Mouse (Mus musculus): ENCODE measurements around the gene Clic1. TPM values are rescaled to one million over a fixed set of nuclear protein-coding genes. Genes with fewer than 3 reads are reported as not detected.
"Not testable (repeated sequence)": the region's sequence is repeated elsewhere in the genome, so short reads cannot be mapped to it uniquely, and the experiment has no call there.

Gene Clic1
- total RNA-seq, 2 experiments from 2014 or later: 9.9 to 11.6 TPM

- intact Hi-C loops (cut with DNase I): no loop called here
- DNase-seq (ENCODE audit: low spot score in 2 of 2): no peak
Observed at GRCm38 (mm10) chr17:35018171-35018570, 31.6 kb upstream of the Clic1 start.

GRCm38 (mm10) chr17:35019894-35020293 lies 29.9 kb upstream of the Clic1 start:
- intact Hi-C loops (cut with DNase I): no loop called here

DNA sequence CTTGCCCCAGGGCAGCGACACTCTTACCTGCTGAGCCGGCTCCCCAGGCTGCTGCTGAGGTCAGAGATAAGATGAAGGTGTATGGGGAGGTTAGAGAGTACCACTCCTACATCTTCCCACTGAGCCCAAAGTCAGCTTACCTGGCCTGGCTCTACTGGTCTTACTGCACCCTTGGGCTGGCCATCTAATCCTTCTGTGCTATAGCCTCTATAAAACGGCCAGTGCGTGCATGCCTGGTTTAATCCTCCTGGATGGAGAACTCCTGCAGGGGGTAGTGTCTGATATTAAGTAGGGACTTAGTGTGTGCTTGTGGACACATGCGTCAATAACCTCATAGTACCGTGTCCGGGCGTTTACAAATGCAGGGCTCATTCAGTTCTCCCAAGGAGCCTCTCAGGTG lies 29.2 kb upstream of the Clic1 start:
- DNase-seq (ENCODE audit: low spot score in 2 of 2): no peak
- intact Hi-C loops (cut with DNase I): no loop called here

More at GRCm38 (mm10) chr17:35019894-35020293, 29.9 kb upstream of the Clic1 start:
- DNase-seq (ENCODE audit: low spot score in 2 of 2): no peak

- peak; percentile 75 to 83 for DNase-seq (ENCODE audit: low spot score in 2 of 2)
- intact Hi-C loops (cut with DNase I): loop anchor here (1.0 kb wide), 2 partner anchors 38 to 85 kb away; partner anchors contain the start of gene Ddah2
Observed at GRCm38 (mm10) chr17:35021163-35021808, 28.5 kb upstream of the Clic1 start.

DNA sequence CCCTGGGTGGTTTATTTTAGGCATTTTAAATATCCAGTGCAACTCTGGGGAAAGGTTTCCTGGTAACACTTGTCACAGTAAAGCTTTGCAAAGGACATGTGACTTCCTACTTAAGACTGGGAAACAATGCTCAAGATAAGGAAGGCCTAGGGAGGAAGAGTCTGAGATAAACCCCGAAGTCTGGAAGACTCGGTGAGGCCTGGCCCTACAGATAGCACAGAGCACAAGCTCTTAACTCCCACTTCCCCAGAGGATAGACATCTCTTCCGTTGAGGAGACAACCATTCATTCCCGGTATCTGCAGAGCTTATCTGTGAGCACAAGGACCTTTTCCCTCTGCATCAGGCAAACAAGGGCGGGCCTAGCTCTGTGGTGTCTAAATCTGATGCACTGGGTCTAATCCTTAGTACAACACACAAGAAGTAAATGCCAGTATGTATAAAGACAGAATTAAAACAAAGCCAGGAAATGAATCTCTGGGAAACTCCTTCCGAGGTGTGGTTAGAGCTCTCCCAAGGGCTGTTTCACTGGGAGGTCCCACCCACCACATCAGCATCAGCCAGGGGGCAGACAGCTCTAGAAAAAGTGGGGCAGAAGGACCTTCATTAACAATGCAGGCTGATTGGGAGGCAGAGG lies 27.8 kb upstream of the Clic1 start:
- intact Hi-C loops (cut with DNase I): loop anchor here (1.0 kb wide), 2 partner anchors 37 to 84 kb away; partner anchors contain the start of gene Ddah2
- no peak for DNase-seq (ENCODE audit: low spot score in 2 of 2)

GRCm38 (mm10) chr17:35022541-35023060 lies 27.2 kb upstream of the Clic1 start:
- no peak for DNase-seq (ENCODE audit: low spot score in 2 of 2)
- intact Hi-C loops (cut with DNase I): no loop called here

DNA sequence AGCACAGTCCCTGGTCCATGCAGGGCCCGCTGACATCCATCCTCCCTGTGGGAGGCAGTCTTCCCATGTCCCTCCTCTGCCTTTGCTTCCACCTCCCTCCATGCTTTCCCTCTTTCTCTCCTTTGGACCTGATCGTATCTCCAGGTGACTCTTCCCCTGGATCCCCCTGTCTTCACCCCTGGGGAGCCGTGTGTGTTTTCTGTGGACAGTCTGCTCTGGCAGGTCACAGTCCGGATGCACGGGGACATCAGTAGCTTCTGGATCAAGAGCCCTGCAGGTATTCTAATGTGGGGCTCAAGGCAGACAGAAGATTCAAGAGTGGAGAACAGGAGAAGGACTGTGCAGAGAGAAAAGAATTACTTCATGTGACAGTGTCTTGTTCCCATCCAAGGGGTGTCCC lies 26.5 kb upstream of the Clic1 start:
- DNase-seq (ENCODE audit: low spot score in 2 of 2): no peak
- intact Hi-C loops (cut with DNase I): no loop called here

GRCm38 (mm10) chr17:35023756-35024155 lies 26.0 kb upstream of the Clic1 start:
- intact Hi-C loops (cut with DNase I): no loop called here
- DNase-seq (ENCODE audit: low spot score in 2 of 2): no peak

DNA sequence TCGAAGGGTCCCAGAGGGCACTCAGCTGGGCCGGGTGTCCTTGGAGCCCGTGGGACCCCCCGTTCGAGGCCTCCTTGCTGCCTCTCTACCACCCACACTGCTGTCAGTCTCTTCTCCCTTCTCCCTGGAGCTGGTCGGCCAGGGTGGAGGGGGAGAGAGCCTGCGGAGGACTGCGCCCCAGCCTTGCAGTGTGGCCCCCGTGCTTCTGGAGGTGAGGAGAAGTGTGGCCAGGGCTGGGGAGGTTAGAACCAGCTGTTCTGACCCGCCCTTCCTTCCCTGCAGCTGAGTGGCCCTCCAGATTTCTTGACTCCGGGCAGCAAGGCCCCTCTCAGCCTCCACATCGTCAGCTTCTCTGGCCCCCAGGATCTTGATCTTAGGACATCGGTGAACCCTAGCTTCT lies 25.5 kb upstream of the Clic1 start:
- DNase-seq (ENCODE audit: low spot score in 2 of 2): no peak
- intact Hi-C loops (cut with DNase I): no loop called here

DNA sequence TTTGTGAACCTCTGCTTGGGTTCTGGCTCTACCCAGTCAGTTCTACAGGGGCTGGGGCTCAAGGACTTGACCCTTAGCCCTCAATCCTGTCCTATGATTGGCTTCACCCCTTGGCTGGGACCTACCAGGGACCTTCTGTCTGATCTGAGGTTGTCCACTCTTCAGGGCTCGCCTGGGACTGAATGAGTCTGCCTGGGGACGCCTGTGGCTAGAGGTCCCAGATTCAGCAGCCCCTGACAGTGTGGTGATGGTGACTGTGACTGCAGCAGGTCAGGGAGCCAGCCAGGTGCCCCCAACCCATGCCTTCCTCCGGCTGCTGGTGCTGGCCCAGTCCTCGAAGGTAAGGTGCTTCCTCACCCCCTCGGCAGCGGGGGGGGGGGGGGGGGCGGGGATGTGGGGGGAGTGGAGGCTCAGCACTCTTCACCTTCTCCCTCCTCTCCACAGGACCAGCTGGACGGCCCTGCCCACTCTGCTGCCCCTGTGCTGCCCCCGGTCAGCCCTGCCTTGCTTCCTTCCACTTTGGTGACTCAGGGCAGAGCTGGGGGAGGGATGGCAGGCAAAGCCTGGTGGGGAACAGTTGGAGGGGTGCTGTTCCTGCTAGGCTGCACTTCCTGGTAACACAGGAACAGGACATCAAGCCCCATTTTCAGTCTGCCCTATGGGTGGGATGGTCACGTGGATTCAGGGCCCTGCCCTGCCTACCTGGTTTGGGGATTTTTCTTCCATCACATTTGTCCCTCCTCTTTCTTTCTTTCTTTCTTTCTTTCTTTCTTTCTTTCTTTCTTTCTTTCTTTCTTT lies 24.9 kb upstream of the Clic1 start:
- DNase-seq (ENCODE audit: low spot score in 2 of 2): no peak
- intact Hi-C loops (cut with DNase I): no loop called here

- intact Hi-C loops (cut with DNase I): no loop called here
- no peak for DNase-seq (ENCODE audit: low spot score in 2 of 2)
Observed at GRCm38 (mm10) chr17:35026206-35026605, 23.6 kb upstream of the Clic1 start.

- intact Hi-C loops (cut with DNase I): no loop called here
- DNase-seq (ENCODE audit: low spot score in 2 of 2): peak in 1 of 2 experiments; percentile 43
Observed at GRCm38 (mm10) chr17:35027277-35028068, 22.3 kb upstream of the Clic1 start, which contains the start of gene Sapcd1. Gene Sapcd1 (minus strand): TSS chr17:35028016.

DNA sequence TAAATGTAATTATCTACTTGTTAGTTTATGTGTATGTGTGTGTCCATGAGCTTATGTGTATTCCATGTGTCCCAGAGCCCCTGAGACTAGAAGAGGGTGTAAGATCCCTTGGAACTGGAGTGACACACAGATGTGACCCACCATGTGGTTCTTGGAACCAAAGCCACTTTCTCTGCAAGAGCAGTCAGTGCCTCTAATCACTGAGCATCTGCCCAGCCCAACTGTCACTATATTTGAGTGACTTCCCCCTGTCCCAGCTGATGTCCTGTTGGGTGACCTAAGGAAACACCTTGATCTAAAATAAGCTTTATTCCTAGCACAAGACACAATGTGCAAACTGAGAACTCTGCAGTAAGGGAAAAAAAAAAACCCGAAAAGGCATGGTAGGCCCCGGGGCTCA lies 21.5 kb upstream of the Clic1 start:
- intact Hi-C loops (cut with DNase I): no loop called here
- no peak for DNase-seq (ENCODE audit: low spot score in 2 of 2)

DNA sequence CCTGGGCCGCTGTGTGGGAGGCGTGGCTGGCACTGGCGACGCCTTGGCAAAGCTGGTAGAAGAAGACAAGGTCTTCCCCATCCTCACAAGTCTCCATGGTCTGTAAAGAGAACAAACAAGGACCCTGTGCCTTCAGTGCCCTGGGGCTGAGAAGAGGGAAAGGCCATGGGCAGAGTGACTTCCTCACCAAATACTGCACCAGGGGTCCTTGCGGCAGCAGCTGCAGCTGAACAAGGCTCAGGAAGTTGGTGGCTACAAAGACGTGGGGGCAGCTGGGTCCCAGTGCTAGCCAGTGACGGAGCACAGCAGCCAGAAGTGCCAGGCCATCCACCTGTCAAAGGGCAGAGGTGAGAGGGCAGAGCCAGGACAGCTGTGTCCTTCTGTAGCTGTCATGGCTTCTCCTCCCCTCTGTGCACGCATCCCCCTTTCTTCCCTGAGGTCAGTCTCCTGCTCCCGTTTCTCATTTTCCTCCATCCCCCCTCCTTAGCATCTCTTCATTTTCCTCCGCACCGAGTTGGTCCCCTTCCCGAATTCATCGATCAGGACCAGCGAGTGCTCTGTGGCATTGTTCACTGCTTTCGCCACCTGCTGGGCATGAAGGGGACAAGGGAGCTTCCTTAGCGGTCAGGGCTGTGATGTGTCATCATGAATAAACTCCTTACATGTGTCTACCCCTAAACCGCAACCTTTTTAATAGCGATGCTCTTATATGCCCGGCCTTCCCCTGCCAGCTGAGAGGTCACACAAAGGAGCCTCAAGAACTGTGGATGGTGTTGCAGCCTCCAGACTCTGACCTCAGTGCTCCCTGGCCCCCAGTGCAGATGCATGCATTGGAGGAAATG lies 19.9 kb upstream of the Clic1 start:
- no peak for DNase-seq (ENCODE audit: low spot score in 2 of 2)
- intact Hi-C loops (cut with DNase I): no loop called here

DNA sequence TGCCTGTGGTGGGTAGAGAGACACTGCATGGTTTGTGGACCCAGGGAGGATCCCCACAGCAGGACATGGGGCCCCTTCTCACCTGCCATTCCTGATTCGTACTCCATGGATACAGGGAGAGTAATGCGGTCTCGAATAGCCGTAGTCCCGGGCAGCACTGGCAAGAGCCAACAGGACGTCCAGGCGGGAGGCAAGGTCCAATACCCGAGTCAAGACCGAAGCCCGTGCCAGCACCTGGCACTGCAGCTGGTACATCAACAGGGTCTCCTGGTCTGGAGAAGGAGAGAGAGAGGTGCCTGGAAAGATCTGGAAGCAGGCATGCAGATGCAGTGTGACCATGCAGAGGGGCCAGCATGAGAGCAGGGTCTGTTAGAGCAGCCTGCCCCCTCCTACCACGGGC lies 18.5 kb upstream of the Clic1 start:
- no peak for DNase-seq (ENCODE audit: low spot score in 2 of 2)
- intact Hi-C loops (cut with DNase I): no loop called here

DNA sequence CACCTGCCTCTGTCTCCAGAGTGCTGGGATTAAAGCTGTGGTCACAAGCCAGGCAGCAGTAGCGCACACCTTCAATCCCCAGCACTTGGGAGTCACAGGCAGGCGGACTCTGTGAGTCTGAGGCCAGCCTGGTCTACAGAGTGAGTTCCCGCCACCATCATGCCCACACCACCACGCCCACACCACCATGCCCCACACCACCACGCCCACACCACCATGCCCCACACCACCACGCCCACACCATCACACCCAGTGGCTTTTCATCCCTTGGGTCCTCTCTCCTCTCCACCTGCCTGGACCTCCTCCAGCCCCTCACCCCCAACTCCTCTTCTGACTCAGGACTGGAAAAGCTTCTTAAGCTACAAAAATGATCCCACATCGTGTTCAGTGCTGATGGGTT lies 17.9 kb upstream of the Clic1 start:
- no peak for DNase-seq (ENCODE audit: low spot score in 2 of 2)
- intact Hi-C loops (cut with DNase I): no loop called here

GRCm38 (mm10) chr17:35032323-35032870 lies 17.4 kb upstream of the Clic1 start:
- intact Hi-C loops (cut with DNase I): no loop called here
- no peak for DNase-seq (ENCODE audit: low spot score in 2 of 2)

DNA sequence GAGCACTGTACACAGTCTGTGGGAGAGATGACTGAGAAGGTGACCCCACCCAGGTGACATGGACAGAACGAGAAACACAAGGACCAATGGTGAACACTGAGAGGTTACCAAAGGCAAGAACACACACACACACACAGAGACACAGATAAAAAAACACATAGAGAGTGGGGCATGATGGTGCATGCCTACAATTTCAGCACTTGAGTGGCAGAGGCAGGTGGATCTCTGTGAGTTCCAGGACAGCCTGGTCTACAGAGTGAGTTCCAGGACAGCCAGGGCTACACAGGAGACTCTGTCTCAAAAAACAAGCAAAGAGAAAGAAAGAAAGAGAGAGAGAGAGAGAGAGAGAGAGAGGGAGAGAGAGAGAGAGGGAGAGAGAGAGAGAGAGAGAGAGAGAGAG lies 16.1 kb upstream of the Clic1 start:
- DNase-seq (ENCODE audit: low spot score in 2 of 2); intact Hi-C loops (cut with DNase I): not testable (repeated sequence)
